Mouse (Mus musculus): ENCODE measurements around the gene Gm21060.

DNA sequence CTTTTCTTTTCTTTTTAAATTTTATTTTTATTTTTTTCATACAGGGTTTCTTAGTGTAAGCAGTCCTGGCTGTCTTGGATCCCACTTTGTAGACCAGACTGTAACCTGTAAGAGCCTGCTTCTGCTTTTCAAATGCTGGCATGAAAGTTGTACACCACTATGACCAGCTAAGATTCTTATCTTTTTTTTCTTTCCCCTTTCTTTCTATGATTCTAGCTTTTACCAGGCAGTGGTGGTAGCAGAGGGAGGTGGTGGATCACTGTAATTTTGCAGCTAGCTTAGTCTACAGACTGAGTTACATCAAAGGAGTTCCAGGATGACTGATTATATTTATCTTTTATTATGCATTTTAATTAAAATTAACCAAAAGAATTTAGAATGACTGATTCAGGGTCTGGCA lies 31.9 kb downstream of the Gm21060 start:
- no peak for TF ChIP-seq CTCF (IDR thresholded peaks at IDR 0.05; ENCODE audit: low read depth)
- TF ChIP-seq EP300 (optimal IDR thresholded peaks at IDR 0.05), result no peak

Measured in stomach, postnatal 0 days (tissue).